Mouse (Mus musculus): ENCODE measurements around the gene Alg11. TPM values are rescaled to one million over a fixed set of nuclear protein-coding genes. Genes with fewer than 3 reads are reported as not detected.
A peak's percentile ranks its signal among the peaks of the same experiment; 100 is the strongest.

The Alg11 gene
- total RNA-seq, 2 experiments from 2014 or later, result 6.9 to 9.0 TPM

DNA sequence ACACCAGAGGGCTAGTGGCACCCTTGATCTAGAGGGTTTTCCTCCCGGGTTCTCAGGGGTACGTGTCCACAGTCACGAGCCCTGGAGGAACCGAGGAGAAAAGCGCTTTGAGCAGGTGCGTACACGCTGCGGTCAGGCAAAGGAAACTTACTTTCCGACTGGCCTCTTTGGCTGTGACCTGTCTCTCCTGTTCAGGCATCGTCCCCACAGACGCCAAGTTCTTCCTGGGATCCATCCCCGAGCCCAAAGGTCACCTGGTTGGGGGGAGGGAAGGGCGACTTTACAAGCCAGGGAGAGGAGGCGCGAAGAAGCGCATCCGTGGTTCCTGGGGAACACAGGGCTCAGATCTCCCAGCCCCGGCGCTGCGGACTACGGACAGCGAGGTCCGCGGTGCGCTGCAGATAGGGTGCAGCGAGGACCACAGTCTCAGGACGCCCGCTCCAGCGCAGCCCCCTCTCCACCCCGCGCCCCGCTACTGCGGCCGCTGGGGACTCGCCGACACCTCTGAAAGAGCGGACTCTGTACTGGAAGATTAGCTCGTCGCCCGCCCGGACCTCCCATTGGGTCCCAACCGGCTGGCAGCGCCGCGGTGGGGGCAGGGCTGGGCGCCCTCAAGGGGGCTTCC, 588 bp upstream of the Alg11 start, which contains the start of gene Atp7b:
Gene Atp7b (minus strand): TSS at position 485 of the 625 bp plus-strand sequence.
- peak; percentile 26 for ATAC-seq (replicated peaks; ENCODE audit: low FRiP score, poor library complexity, severe bottlenecking)

DNA sequence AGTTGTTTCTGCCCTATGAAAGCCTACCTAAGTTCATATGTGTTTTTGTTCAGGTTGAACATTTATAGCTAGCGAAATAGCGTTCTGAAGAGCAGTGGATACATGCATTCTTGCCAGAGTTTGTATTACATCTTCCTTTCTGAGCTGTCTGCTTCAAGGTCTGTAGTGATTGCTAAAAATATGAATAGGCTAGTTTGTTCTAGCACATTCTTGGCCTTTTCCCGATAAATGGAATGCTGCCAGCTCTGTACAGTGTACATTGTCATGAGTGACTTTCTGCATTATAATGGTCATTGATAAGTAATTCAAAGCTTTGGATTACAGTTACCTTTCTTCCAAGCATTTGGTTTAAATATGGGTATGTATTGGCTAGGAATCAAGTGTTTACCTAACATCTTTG, 605 bp downstream of the Alg11 start:
- no peak for ATAC-seq (replicated peaks; ENCODE audit: low FRiP score, poor library complexity, severe bottlenecking)

DNA sequence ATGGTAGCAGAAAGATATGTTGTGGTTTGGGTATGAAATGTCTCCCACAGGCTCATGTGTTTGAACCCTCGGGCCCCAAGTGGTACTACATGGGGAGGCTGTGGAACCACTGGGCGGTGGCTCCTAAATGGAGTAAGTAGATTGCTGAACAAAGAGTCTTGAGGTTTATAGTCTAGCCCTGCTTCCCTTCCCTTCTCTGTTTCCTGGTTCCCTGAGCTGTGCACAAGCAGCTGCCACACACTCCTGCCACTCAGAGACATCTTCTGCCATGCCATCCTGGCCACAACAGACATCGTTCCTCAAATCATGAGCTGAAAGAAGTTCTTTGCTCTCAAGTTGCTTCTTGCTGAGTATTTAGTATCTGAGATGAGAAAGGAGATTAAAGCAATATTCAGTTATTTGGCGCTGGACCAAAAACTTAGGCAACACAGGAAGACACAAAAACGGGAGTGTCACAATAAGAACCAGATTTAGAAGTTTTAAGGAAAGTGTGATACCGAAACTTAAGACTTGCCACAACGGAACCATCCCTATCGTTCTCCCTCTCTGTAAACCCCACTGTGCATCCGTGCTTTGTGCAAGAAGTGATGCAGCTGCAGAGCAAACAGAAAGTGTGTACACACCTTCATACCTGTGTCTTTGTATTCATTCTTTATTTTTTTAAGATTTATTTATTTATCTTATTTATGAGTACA, 18.9 kb downstream of the Alg11 start:
- ATAC-seq (replicated peaks; ENCODE audit: low FRiP score, poor library complexity, severe bottlenecking), result no peak

DNA sequence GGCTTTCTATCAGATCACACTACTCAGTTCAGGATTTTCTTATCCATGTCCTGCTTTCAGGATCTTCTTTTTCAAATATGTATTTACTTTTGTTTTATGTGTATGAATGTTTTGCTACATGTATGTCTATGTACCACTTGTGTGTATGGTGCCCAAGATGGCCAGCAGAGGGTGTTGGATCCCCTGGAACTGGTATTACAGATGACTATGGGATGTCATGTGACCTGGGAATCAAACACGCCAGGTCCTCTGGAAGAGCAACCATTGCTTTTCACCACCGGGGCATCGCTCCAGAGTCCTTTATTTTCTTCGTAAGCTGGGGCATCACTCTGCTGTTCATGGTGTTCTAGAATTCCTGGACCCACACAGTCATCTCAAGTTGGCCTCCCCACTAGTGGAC, 28.7 kb downstream of the Alg11 start:
- ATAC-seq (replicated peaks; ENCODE audit: low FRiP score, poor library complexity, severe bottlenecking), result no peak

DNA sequence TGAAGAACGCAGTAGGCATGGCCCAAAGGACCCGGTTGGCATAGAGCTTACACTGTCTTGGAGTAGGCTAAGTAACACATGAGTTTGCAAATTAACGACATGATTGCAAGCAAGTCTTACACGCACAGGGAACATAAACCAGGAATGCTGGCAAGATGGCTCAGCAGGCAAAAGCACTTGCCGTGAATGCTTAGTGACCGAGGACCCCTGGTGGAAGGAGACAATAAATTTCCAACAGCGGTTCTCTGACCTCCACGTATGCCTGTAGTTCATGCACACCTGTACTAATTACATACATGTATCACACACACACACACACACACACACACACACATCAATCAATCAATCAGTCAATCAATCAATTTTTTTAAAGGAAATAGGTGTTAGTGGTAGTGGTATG, 31.0 kb downstream of the Alg11 start:
- ATAC-seq (replicated peaks; ENCODE audit: low FRiP score, poor library complexity, severe bottlenecking), result no peak

DNA sequence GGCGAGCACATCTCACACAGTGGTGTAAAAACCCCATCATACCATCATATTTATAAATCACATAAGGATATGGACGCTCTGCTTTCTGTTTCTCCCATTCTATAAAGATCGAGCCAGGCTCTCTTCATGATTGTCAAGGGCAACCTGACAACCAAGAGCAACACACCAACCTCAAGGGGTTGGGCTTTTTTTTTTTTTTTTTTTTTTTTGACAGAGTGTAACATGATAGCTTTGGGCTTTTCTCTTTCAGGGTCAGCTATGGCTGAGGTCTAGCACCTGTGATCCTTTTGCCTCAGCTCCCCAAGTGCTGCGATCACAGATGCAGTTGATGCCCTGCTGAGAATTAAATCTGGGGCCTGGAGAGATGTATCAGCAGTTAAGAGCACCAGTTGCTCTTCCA, 46.5 kb downstream of the Alg11 start:
- no peak for ATAC-seq (replicated peaks; ENCODE audit: low FRiP score, poor library complexity, severe bottlenecking)

Other genes with a start within 250 kb of the Alg11 start
- not detected in 2 replicates for gene Defb50, start 237.2 kb upstream of the Alg11 start, total RNA-seq (2015; ENCODE audit: low replicate concordance)
- not detected in 2 replicates for gene Defb50, start 237.2 kb upstream of the Alg11 start, total RNA-seq (2017; ENCODE audit: low replicate concordance)
- not detected in 2 replicates for gene Defb2, start 220.8 kb upstream of the Alg11 start, total RNA-seq (2015; ENCODE audit: low replicate concordance)
- not detected in 2 replicates for gene Defb2, start 220.8 kb upstream of the Alg11 start, total RNA-seq (2017; ENCODE audit: low replicate concordance)
- not detected in 2 replicates for gene Defb10, start 201.8 kb upstream of the Alg11 start, total RNA-seq (2015; ENCODE audit: low replicate concordance)
- gene Defb10, start 201.8 kb upstream of the Alg11 start, total RNA-seq (2017; ENCODE audit: low replicate concordance), result not detected in 2 replicates
- gene Defb9, start 175.3 kb upstream of the Alg11 start, total RNA-seq (2015; ENCODE audit: low replicate concordance), result not detected in 2 replicates
- gene Defb9, start 175.3 kb upstream of the Alg11 start, total RNA-seq (2017; ENCODE audit: low replicate concordance), result not detected in 2 replicates
- not detected in 2 replicates for gene Defb11, start 154.3 kb upstream of the Alg11 start, total RNA-seq (2015; ENCODE audit: low replicate concordance)
- not detected in 2 replicates for gene Defb11, start 154.3 kb upstream of the Alg11 start, total RNA-seq (2017; ENCODE audit: low replicate concordance)
- gene Defb15, start 128.0 kb upstream of the Alg11 start, total RNA-seq (2015; ENCODE audit: low replicate concordance), result not detected in 2 replicates
- gene Defb15, start 128.0 kb upstream of the Alg11 start, total RNA-seq (2017; ENCODE audit: low replicate concordance), result not detected in 2 replicates
- not detected in 2 replicates for gene Defb35, start 122.4 kb upstream of the Alg11 start, total RNA-seq (2015; ENCODE audit: low replicate concordance)
- gene Defb35, start 122.4 kb upstream of the Alg11 start, total RNA-seq (2017; ENCODE audit: low replicate concordance), result not detected in 2 replicates
- gene Defb13, start 114.0 kb upstream of the Alg11 start, total RNA-seq (2015; ENCODE audit: low replicate concordance), result not detected in 2 replicates
- gene Defb13, start 114.0 kb upstream of the Alg11 start, total RNA-seq (2017; ENCODE audit: low replicate concordance), result not detected in 2 replicates
- gene Fam90a1a, start 102.0 kb upstream of the Alg11 start, total RNA-seq (2015; ENCODE audit: low replicate concordance), result not detected in 2 replicates
- gene Fam90a1a, start 102.0 kb upstream of the Alg11 start, total RNA-seq (2017; ENCODE audit: low replicate concordance), result not detected in 2 replicates
- not detected in 2 replicates for gene Ccdc70, start 90.9 kb upstream of the Alg11 start, total RNA-seq (2015; ENCODE audit: low replicate concordance)
- gene Ccdc70, start 90.9 kb upstream of the Alg11 start, total RNA-seq (2017; ENCODE audit: low replicate concordance), result not detected in 2 replicates
- gene Atp7b, start 416 bp upstream of the Alg11 start, total RNA-seq (2015; ENCODE audit: low replicate concordance), result 0.96 and 3.6 TPM in 2 replicates
- gene Atp7b, start 416 bp upstream of the Alg11 start, total RNA-seq (2017; ENCODE audit: low replicate concordance), result 4.0 and 4.3 TPM in 2 replicates
- not detected in 2 replicates for gene Nek5, start 64.3 kb downstream of the Alg11 start, total RNA-seq (2015; ENCODE audit: low replicate concordance)
- 0.68 TPM in 1 of 2 replicates, not detected in the other for gene Nek5, start 64.3 kb downstream of the Alg11 start, total RNA-seq (2017; ENCODE audit: low replicate concordance)
- gene Nek3, start 105.7 kb downstream of the Alg11 start, total RNA-seq (2015; ENCODE audit: low replicate concordance), result 4.4 and 7.1 TPM in 2 replicates
- 5.9 and 7.7 TPM in 2 replicates for gene Nek3, start 105.7 kb downstream of the Alg11 start, total RNA-seq (2017; ENCODE audit: low replicate concordance)
- gene Ckap2, start 125.1 kb downstream of the Alg11 start, total RNA-seq (2015; ENCODE audit: low replicate concordance), result 28.0 and 39.6 TPM in 2 replicates
- 34.1 and 40.0 TPM in 2 replicates for gene Ckap2, start 125.1 kb downstream of the Alg11 start, total RNA-seq (2017; ENCODE audit: low replicate concordance)
- gene Vps36, start 132.1 kb downstream of the Alg11 start, total RNA-seq (2015; ENCODE audit: low replicate concordance), result 10.0 and 12.3 TPM in 2 replicates
- 8.5 and 11.8 TPM in 2 replicates for gene Vps36, start 132.1 kb downstream of the Alg11 start, total RNA-seq (2017; ENCODE audit: low replicate concordance)
- 0.21 and 0.58 TPM in 2 replicates for gene Thsd1, start 166.6 kb downstream of the Alg11 start, total RNA-seq (2015; ENCODE audit: low replicate concordance)
- 0.28 TPM in 1 of 2 replicates, not detected in the other for gene Thsd1, start 166.6 kb downstream of the Alg11 start, total RNA-seq (2017; ENCODE audit: low replicate concordance)
- gene Tpte, start 222.7 kb downstream of the Alg11 start, total RNA-seq (2015; ENCODE audit: low replicate concordance), result not detected in 2 replicates
- gene Tpte, start 222.7 kb downstream of the Alg11 start, total RNA-seq (2017; ENCODE audit: low replicate concordance), result not detected in 2 replicates

Data from erythroblast, adult 5-6 weeks (primary cell).